Mouse (Mus musculus) layer of hippocampus, adult 9-10 months (tissue): ENCODE data around the gene Gm9125.
"Not testable (repeated sequence)": the region's sequence is repeated elsewhere in the genome, so short reads cannot be mapped to it uniquely, and the experiment has no call there.

Experiments
- DNase-seq: peaks from one replicate; pipeline ENCODE4 v3.0.0; 2022; ENCODE audit warnings: low spot score

Gm9125 gene

DNA sequence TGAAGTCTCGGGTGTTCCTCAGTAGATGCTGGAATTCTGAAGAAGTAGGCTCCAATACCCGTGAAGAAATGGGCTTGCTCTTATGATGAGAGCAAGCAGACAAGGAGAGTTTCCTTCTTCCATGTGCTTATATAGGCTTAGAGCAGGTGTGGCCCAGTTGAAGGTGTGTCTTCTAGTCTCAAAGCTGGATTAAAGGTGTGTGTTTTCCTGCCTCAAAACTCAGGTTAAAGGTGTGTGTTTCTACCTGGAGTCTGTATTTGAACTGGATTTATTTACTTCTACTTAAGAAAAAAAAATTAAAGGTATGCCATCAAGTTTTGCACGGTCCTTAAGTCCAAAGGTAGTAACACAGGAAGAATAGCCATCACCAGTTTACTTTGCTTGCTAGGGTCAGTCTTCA is at the start of gene Gm9125:
Gene Gm9125 (minus strand): TSS at position 101 of the 400 bp plus-strand sequence.
- DNase-seq, result not testable (repeated sequence)

DNA sequence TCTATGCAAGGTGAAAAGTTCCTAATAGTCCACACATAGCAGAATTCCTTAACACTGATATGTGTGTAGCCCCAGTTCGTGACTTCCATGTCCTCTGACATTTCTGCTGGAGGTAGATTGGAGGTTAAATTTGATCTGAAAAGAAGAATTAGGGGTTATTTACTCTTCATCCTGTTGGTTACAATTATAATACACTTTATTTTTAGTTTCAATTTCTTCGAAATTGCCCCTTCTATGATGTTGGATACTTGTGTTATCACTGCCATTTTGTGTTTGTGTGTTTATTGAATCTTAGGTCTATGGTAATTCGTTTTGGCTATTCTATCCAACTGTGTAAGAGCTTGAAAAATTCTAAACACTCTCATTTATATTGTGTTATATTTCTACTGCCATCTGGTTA is 17.9 kb upstream of the Gm9125 start, which contains the start of gene Gm10697:
Gene Gm10697 (minus strand): TSS at position 101 of the 400 bp plus-strand sequence.
- not testable (repeated sequence) for DNase-seq

DNA sequence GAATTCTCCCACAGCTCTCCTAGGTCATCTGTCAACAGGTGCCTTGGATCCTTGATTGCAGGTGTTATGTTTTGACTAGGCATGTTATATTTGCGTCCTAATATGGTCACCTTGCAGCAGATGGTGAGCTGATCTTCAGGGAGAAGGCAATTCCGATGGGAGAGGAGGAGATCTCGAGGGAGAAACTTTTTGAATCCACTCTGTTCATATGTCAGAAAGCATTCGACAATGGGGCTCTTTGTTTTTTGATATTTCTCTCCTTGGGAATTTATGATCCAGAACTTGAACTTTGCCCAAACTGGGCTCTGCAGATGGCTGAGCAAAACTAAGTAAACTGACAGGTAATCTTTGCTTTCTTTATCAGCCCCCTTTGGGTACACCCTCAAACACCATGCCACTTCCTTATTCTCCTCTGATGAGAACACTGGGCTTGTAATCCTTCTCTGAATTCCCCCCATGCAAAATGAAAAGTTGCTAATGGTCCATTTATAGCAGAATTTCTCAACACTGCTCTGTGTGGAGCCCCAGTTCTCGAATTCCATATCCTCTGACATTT is 5.0 kb downstream of the Gm9125 start:
- DNase-seq, result not testable (repeated sequence)

DNA sequence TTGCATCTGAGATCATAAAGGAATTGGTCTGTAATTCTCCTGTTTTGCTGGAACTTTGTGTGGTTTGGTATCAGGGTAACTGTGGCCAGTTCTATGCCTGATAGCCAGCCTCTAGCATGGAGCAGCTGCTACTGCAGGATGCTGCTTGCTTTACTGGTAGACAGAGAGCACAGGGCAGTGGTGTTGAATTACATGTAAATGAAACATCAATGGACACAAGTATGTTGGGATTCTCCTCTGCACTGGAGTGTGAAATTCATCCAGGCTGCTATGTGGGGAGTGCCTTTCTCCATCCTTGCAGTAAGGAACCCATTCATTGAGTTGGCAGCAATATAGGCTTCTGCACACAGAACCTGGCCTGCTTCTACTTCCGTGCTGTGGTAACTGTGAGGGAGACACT is 16.4 kb downstream of the Gm9125 start:
- DNase-seq, result not testable (repeated sequence)

DNA sequence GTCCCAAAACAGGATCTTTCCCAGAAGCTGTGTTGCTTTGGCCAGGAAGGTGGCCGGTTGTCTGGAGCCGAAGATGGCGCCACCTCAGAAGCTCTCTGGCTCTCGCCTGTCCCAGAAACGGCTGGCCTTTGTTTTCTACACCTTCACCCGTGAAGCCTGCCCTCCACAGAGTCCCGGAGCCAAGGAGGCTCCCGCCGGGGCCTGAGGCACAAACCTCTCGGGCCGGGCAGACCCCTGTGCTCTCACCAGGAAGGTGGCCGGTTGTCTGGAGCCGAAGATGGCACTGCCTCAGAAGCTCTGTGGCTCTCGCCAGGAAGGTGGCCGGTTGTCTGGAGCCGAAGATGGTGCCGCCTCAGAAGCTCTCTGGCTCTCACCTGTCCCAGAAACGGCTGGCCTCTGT is 20.3 kb downstream of the Gm9125 start:
- not testable (repeated sequence) for DNase-seq
